Mouse (Mus musculus): ENCODE results near the gene Reep6. TPM values are rescaled to one million over a fixed set of nuclear protein-coding genes. Genes with fewer than 3 reads are reported as not detected.

Reep6 gene
- polyA plus RNA-seq, 1 experiment: 9.0 TPM

GRCm38 (mm10) chr10:80292251-80293146 lies 37.3 kb upstream of the Reep6 start, which contains the start of gene Rps15:
Gene Rps15, plus strand, starts transcription at chr10:80292453.
- Histone ChIP-seq H3K4me1 (ENCODE audit: control insufficient read depth, insufficient read depth, low read length) (peaks cover 14% of the 10 kb centered on the region), H3K27me3 (ENCODE audit: control insufficient read depth, insufficient read depth, low read length) (no peaks in the 10 kb centered on the region), H3K4me3 (replicated peaks; ENCODE audit: insufficient read depth, low read depth, low read length) (peak within 1 kb of the TSS; percentile 91), H3K27ac (ENCODE audit: insufficient read depth, low read length) (no peak within 1 kb of the TSS)
- WGBS: under 1% methylated on average over 72 of the region's 72 CpGs
- TF ChIP-seq POLR2A (IDR thresholded peaks at IDR 0.05; ENCODE audit: borderline replicate concordance, insufficient read depth, low read length) (peak; percentile 97), CTCF (IDR thresholded peaks at IDR 0.05; ENCODE audit: borderline replicate concordance, insufficient read depth, low read depth, low read length) (peak; percentile 42; the same call in 1 of the 2 replicates)
- peak; percentile 94 to 95 for DNase-seq

GRCm38 (mm10) chr10:80293325-80293724 lies 36.4 kb upstream of the Reep6 start:
- 10% methylated on average over 14 of the region's 14 CpGs for WGBS
- H3K4me3 ChIP-seq (replicated peaks; ENCODE audit: insufficient read depth, low read depth, low read length): peak overlapping the region; percentile 91
- H3K27me3 ChIP-seq (ENCODE audit: control insufficient read depth, insufficient read depth, low read length): no peaks in the 10 kb centered on the region
- TF ChIP-seq CTCF (IDR thresholded peaks at IDR 0.05; ENCODE audit: borderline replicate concordance, insufficient read depth, low read depth, low read length) (no peak), POLR2A (IDR thresholded peaks at IDR 0.05; ENCODE audit: borderline replicate concordance, insufficient read depth, low read length) (no peak)
- no peak overlapping the region for H3K27ac ChIP-seq (ENCODE audit: insufficient read depth, low read length)
- DNase-seq: no peak
- peaks cover 20% of the 10 kb centered on the region for H3K4me1 ChIP-seq (ENCODE audit: control insufficient read depth, insufficient read depth, low read length)

DNA sequence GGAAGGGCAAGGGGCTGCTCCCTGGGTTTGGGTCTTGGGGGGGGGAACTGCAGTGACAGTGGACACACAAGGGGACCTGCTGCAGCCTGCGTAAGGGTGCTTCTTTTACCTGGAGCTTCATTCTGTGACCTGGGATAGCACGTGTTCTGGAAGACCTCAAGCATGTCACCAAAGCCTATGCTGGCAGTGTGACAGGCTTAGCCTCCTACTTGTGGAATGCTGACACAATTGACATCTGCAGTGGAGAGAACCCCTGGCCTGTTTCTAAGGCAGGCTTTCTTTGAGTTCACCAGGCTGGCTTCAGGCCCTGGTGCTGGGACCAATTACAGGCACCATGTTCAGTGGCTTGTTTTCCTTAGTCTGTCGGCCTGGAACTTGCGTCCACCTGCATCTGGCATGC lies 35.4 kb upstream of the Reep6 start:
- no peak for TF ChIP-seq POLR2A (IDR thresholded peaks at IDR 0.05; ENCODE audit: borderline replicate concordance, insufficient read depth, low read length)
- TF ChIP-seq CTCF (IDR thresholded peaks at IDR 0.05; ENCODE audit: borderline replicate concordance, insufficient read depth, low read depth, low read length): no peak
- 63% methylated on average over 4 of the region's 4 CpGs for WGBS
- H3K27ac ChIP-seq (ENCODE audit: insufficient read depth, low read length): no peak overlapping the region
- H3K27me3 ChIP-seq (ENCODE audit: control insufficient read depth, insufficient read depth, low read length): no peaks in the 10 kb centered on the region
- peaks cover 23% of the 10 kb centered on the region for H3K4me1 ChIP-seq (ENCODE audit: control insufficient read depth, insufficient read depth, low read length)
- DNase-seq: no peak
- H3K4me3 ChIP-seq (replicated peaks; ENCODE audit: insufficient read depth, low read depth, low read length): no peak overlapping the region

- H3K27me3 ChIP-seq (ENCODE audit: control insufficient read depth, insufficient read depth, low read length): no peaks in the 10 kb centered on the region
- TF ChIP-seq CTCF (IDR thresholded peaks at IDR 0.05; ENCODE audit: borderline replicate concordance, insufficient read depth, low read depth, low read length) (no peak), POLR2A (IDR thresholded peaks at IDR 0.05; ENCODE audit: borderline replicate concordance, insufficient read depth, low read length) (no peak)
- DNase-seq: no peak
- H3K4me1 ChIP-seq (ENCODE audit: control insufficient read depth, insufficient read depth, low read length): peaks cover 23% of the 10 kb centered on the region
- WGBS: 44% methylated on average over 7 of the region's 7 CpGs
- no peak overlapping the region for H3K4me3 ChIP-seq (replicated peaks; ENCODE audit: insufficient read depth, low read depth, low read length)
- H3K27ac ChIP-seq (ENCODE audit: insufficient read depth, low read length): no peak overlapping the region
These were observed 34.9 kb upstream of the Reep6 start for GRCm38 (mm10) chr10:80294788-80295303.

DNA sequence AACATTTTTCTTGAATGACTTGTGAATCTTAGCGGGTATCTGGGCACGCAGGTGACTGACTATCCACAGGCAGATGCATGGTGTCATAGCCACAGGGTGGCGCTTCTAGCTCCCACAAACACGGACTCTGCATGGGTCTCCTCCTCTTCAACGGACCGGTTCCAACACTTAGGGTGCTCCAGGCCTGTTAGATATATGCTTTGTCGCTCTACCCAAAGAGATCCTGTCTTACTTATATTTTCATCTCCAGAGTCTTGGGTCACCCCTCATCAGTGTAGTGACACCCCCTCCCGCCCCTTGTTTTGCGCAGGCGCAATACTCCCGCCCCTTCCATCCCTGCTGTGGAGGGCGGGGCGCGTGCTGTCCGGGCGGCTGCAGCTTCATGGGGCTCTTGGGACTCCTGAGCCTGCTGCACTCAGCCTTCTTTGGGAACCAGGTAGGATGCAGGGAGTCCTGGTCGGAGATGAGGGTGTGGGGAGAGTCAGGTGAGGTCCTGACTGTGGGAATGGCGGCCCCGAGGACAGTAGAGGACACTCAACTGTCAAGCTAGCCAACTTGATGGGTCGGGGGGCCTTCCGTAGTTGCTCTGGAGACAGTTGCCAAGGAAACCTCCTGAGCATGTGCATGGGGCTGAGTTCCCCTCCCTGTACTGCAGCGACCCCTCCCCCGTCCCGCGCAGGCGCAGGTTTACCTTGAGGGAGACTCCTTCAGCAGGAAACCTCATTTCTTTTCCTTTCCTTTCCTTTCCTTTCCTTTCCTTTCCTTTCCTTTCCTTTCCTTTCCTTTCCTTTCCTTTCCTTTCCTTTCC lies 33.9 kb upstream of the Reep6 start, which contains the start of gene Apc2:
Apc2 (plus strand) TSS at position 360 of the 808 bp plus-strand sequence.
- WGBS: 1% methylated on average over 26 of the region's 26 CpGs
- Histone ChIP-seq H3K4me3 (replicated peaks; ENCODE audit: insufficient read depth, low read depth, low read length) (peak within 1 kb of the TSS; percentile 80), H3K27ac (ENCODE audit: insufficient read depth, low read length) (peak within 1 kb of the TSS; percentile 87), H3K4me1 (ENCODE audit: control insufficient read depth, insufficient read depth, low read length) (peaks cover 29% of the 10 kb centered on the region), H3K27me3 (ENCODE audit: control insufficient read depth, insufficient read depth, low read length) (no peaks in the 10 kb centered on the region)
- DNase-seq: peak; percentile 83 to 89
- TF ChIP-seq POLR2A (IDR thresholded peaks at IDR 0.05; ENCODE audit: borderline replicate concordance, insufficient read depth, low read length) (peak; percentile 69; the same call in 1 of the 2 replicates), CTCF (IDR thresholded peaks at IDR 0.05; ENCODE audit: borderline replicate concordance, insufficient read depth, low read depth, low read length) (peak; percentile 80)

- Histone ChIP-seq H3K27ac (ENCODE audit: insufficient read depth, low read length) (peak overlapping the region; percentile 87), H3K27me3 (ENCODE audit: control insufficient read depth, insufficient read depth, low read length) (no peaks in the 10 kb centered on the region), H3K4me1 (ENCODE audit: control insufficient read depth, insufficient read depth, low read length) (peaks cover 39% of the 10 kb centered on the region), H3K4me3 (replicated peaks; ENCODE audit: insufficient read depth, low read depth, low read length) (peak overlapping the region; percentile 58)
- no peak for DNase-seq
- 72% methylated on average over 5 of the region's 5 CpGs for WGBS
- TF ChIP-seq CTCF (IDR thresholded peaks at IDR 0.05; ENCODE audit: borderline replicate concordance, insufficient read depth, low read depth, low read length): no peak
- no peak for TF ChIP-seq POLR2A (IDR thresholded peaks at IDR 0.05; ENCODE audit: borderline replicate concordance, insufficient read depth, low read length)
These were observed 32.9 kb upstream of the Reep6 start for GRCm38 (mm10) chr10:80296824-80297223.

DNA sequence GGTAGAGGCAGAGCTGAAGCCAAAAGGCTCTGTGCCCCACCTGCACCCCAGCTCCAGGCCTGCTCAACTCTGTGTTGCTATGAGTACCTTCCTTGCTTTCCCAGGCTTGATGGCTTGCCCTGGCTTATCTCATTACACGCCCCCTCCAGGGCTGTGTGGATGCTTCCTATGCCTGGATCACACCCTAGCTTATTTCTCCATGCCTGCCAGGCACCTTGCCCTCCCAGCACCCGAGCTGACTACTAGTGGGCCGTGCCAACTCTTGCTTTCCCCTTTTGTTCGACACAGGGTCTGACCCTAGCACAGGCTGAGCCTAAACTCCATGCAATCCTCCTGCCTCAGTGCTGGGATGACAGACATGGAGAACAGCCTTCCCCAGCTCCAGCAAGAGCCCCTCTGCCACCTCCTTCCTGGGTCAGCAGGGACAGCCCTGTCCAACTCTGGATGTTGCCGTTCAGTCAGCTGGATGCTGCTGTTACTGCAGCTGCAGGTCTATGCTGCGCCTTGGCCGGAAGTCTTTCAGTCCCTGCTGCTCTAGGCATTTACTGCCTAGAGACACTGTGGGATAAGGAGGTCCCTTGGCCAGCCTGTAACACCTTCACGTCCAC lies 32.1 kb upstream of the Reep6 start:
- DNase-seq: no peak
- WGBS: 18% methylated on average over 8 of the region's 8 CpGs
- no peak for TF ChIP-seq CTCF (IDR thresholded peaks at IDR 0.05; ENCODE audit: borderline replicate concordance, insufficient read depth, low read depth, low read length)
- no peak for TF ChIP-seq POLR2A (IDR thresholded peaks at IDR 0.05; ENCODE audit: borderline replicate concordance, insufficient read depth, low read length)
- Histone ChIP-seq H3K27me3 (ENCODE audit: control insufficient read depth, insufficient read depth, low read length) (no peaks in the 10 kb centered on the region), H3K4me1 (ENCODE audit: control insufficient read depth, insufficient read depth, low read length) (peaks cover 45% of the 10 kb centered on the region), H3K4me3 (replicated peaks; ENCODE audit: insufficient read depth, low read depth, low read length) (peak overlapping the region; percentile 58), H3K27ac (ENCODE audit: insufficient read depth, low read length) (peak overlapping the region; percentile 87)

All from cerebellum, adult 2 months (tissue).